Mouse (Mus musculus) urinary bladder, postnatal 14 days (tissue): ENCODE measurements around the gene Nprl3.
"Not testable (repeated sequence)": the region's sequence is repeated elsewhere in the genome, so short reads cannot be mapped to it uniquely, and the experiment has no call there.

Experiments used
- DNase-seq: peaks from one replicate; pipeline ENCODE4 v3.0.0; 2021; ENCODE audit warnings: low spot score

Gene Nprl3

GRCm38 (mm10) chr11:32224468-32225139, 42.9 kb downstream of the Nprl3 start:
- DNase-seq: peak; percentile 90

- no peak for DNase-seq
Observed at GRCm38 (mm10) chr11:32223297-32223967, 44.1 kb downstream of the Nprl3 start.

- peak; percentile 36 for DNase-seq
Observed at GRCm38 (mm10) chr11:32222570-32223194, 44.8 kb downstream of the Nprl3 start.

GRCm38 (mm10) chr11:32221951-32222409, 45.5 kb downstream of the Nprl3 start, which contains the start of gene Rhbdf1:
Gene Rhbdf1 (minus strand): TSS chr11:32222300.
- DNase-seq: peak; percentile 77

GRCm38 (mm10) chr11:32221225-32221950, 46.1 kb downstream of the Nprl3 start:
- DNase-seq: peak; percentile 84

GRCm38 (mm10) chr11:32220607-32221224, 46.8 kb downstream of the Nprl3 start:
- no peak for DNase-seq

GRCm38 (mm10) chr11:32219287-32219686, 48.2 kb downstream of the Nprl3 start:
- DNase-seq: no peak

- DNase-seq: no peak
Observed at GRCm38 (mm10) chr11:32218501-32219050, 48.9 kb downstream of the Nprl3 start.

- DNase-seq: peak; percentile 77
Observed at GRCm38 (mm10) chr11:32216851-32217250, 50.7 kb downstream of the Nprl3 start.

- DNase-seq: no peak
Observed at GRCm38 (mm10) chr11:32215372-32216162, 51.9 kb downstream of the Nprl3 start.

GRCm38 (mm10) chr11:32210623-32211022, 56.9 kb downstream of the Nprl3 start:
- DNase-seq: no peak

- peak; percentile 97 for DNase-seq
Observed at GRCm38 (mm10) chr11:32205058-32205873, 62.2 kb downstream of the Nprl3 start, which contains the start of gene Snrnp25. Gene Snrnp25 (plus strand): TSS chr11:32205415.

GRCm38 (mm10) chr11:32201922-32202685, 65.4 kb downstream of the Nprl3 start:
- no peak for DNase-seq

GRCm38 (mm10) chr11:32200992-32201391, 66.5 kb downstream of the Nprl3 start:
- not testable (repeated sequence) for DNase-seq

GRCm38 (mm10) chr11:32200075-32200601, 67.4 kb downstream of the Nprl3 start, which contains the start of gene Il9r:
Gene Il9r (minus strand): TSS chr11:32200279.
- DNase-seq: peak; percentile 1

- peak; percentile 1 for DNase-seq
Observed at GRCm38 (mm10) chr11:32199230-32199629, 68.3 kb downstream of the Nprl3 start.

GRCm38 (mm10) chr11:32198256-32198955, 69.1 kb downstream of the Nprl3 start:
- peak; percentile 1 for DNase-seq

GRCm38 (mm10) chr11:32197766-32198165, 69.7 kb downstream of the Nprl3 start:
- no peak for DNase-seq
